Mouse (Mus musculus): ENCODE data around the gene Tut7. TPM values are rescaled to one million over a fixed set of nuclear protein-coding genes. Genes with fewer than 3 reads are reported as not detected.

Tut7 gene
- polyA plus RNA-seq, 2 experiments: 40.3 to 45.3 TPM

GRCm38 (mm10) chr13:59859515-59859914 lies 36.6 kb upstream of the Tut7 start:
- Histone ChIP-seq H3K36me3 (replicated peaks; ENCODE audit: control insufficient read depth, insufficient read depth, low read depth) (no peaks in the 10 kb centered on the region), H3K9me3 (ENCODE audit: control insufficient read depth, low read length) (no peaks in the 10 kb centered on the region), H3K4me1 (replicated peaks; ENCODE audit: control insufficient read depth in 2 of 2, insufficient read depth in 2 of 2, low read length in 1 of 2) (no peaks in the 10 kb centered on the region), H3K4me2 (ENCODE audit: low read depth) (no peak overlapping the region), H3K27me3 (ENCODE audit: control insufficient read depth, insufficient read depth, low read length) (no peaks in the 10 kb centered on the region; the same call in 1 of the 2 replicates), H3K4me3 (ENCODE audit: insufficient read depth in 1 of 2, low read depth in 2 of 2, low read length in 2 of 2) (no peak overlapping the region), H3K27ac (no peak overlapping the region), H3K9ac (replicated peaks) (no peak overlapping the region)
- WGBS (ENCODE audit: insufficient replicate concordance): 79% methylated on average over 7 of the region's 7 CpGs
- TF ChIP-seq CTCF (IDR thresholded peaks at IDR 0.05; ENCODE audit: low read depth) (no peak), EP300 (IDR thresholded peaks at IDR 0.05; ENCODE audit: low read depth) (no peak)
- ATAC-seq (ENCODE audit: insufficient read depth) (no peak), DNase-seq (ENCODE audit: low read depth in 3 of 3, low spot score in 3 of 3) (no peak)

- Histone ChIP-seq H3K4me3 (ENCODE audit: insufficient read depth in 1 of 2, low read depth in 2 of 2, low read length in 2 of 2) (no peak overlapping the region), H3K9ac (replicated peaks) (no peak overlapping the region), H3K4me1 (replicated peaks; ENCODE audit: control insufficient read depth in 2 of 2, insufficient read depth in 2 of 2, low read length in 1 of 2) (no peaks in the 10 kb centered on the region), H3K27ac (no peak overlapping the region), H3K9me3 (ENCODE audit: control insufficient read depth, low read length) (no peaks in the 10 kb centered on the region), H3K4me2 (ENCODE audit: low read depth) (no peak overlapping the region), H3K36me3 (replicated peaks; ENCODE audit: control insufficient read depth, insufficient read depth, low read depth) (no peaks in the 10 kb centered on the region), H3K27me3 (ENCODE audit: control insufficient read depth, insufficient read depth, low read length) (no peaks in the 10 kb centered on the region; the same call in 1 of the 2 replicates)
- DNase-seq (ENCODE audit: low read depth in 3 of 3, low spot score in 3 of 3): no peak
- ATAC-seq (ENCODE audit: insufficient read depth): no peak
- TF ChIP-seq CTCF (IDR thresholded peaks at IDR 0.05; ENCODE audit: low read depth) (peak; percentile 92), EP300 (IDR thresholded peaks at IDR 0.05; ENCODE audit: low read depth) (no peak)
- 49% methylated on average over 20 of the region's 20 CpGs for WGBS (ENCODE audit: insufficient replicate concordance)
Measured at GRCm38 (mm10) chr13:59856286-59857070, 33.5 kb upstream of the Tut7 start.

- H3K9me3 ChIP-seq (ENCODE audit: control insufficient read depth, low read length): no peaks in the 10 kb centered on the region
- no peak overlapping the region for H3K4me3 ChIP-seq (ENCODE audit: insufficient read depth in 1 of 2, low read depth in 2 of 2, low read length in 2 of 2)
- no peaks in the 10 kb centered on the region for H3K36me3 ChIP-seq (replicated peaks; ENCODE audit: control insufficient read depth, insufficient read depth, low read depth)
- H3K27ac ChIP-seq: no peak overlapping the region
- DNase-seq (ENCODE audit: low read depth in 3 of 3, low spot score in 3 of 3) (no peak), ATAC-seq (ENCODE audit: insufficient read depth) (no peak)
- WGBS (ENCODE audit: insufficient replicate concordance): 22% methylated on average over 9 of the region's 9 CpGs
- TF ChIP-seq EP300 (IDR thresholded peaks at IDR 0.05; ENCODE audit: low read depth): no peak
- no peak for TF ChIP-seq CTCF (IDR thresholded peaks at IDR 0.05; ENCODE audit: low read depth)
- H3K4me1 ChIP-seq (replicated peaks; ENCODE audit: control insufficient read depth in 2 of 2, insufficient read depth in 2 of 2, low read length in 1 of 2): no peaks in the 10 kb centered on the region
- no peaks in the 10 kb centered on the region; the same call in 1 of the 2 replicates for H3K27me3 ChIP-seq (ENCODE audit: control insufficient read depth, insufficient read depth, low read length)
- no peak overlapping the region for H3K4me2 ChIP-seq (ENCODE audit: low read depth)
- H3K9ac ChIP-seq (replicated peaks): no peak overlapping the region
Measured at GRCm38 (mm10) chr13:59853471-59853870, 30.5 kb upstream of the Tut7 start.

GRCm38 (mm10) chr13:59850373-59850772 lies 27.4 kb upstream of the Tut7 start:
- Histone ChIP-seq H3K9me3 (ENCODE audit: control insufficient read depth, low read length) (no peaks in the 10 kb centered on the region), H3K9ac (replicated peaks) (no peak overlapping the region), H3K27me3 (ENCODE audit: control insufficient read depth, insufficient read depth, low read length) (no peaks in the 10 kb centered on the region; the same call in 1 of the 2 replicates), H3K4me3 (ENCODE audit: insufficient read depth in 1 of 2, low read depth in 2 of 2, low read length in 2 of 2) (no peak overlapping the region), H3K36me3 (replicated peaks; ENCODE audit: control insufficient read depth, insufficient read depth, low read depth) (no peaks in the 10 kb centered on the region), H3K4me1 (replicated peaks; ENCODE audit: control insufficient read depth in 2 of 2, insufficient read depth in 2 of 2, low read length in 1 of 2) (no peaks in the 10 kb centered on the region), H3K4me2 (ENCODE audit: low read depth) (no peak overlapping the region), H3K27ac (no peak overlapping the region)
- ATAC-seq (ENCODE audit: insufficient read depth) (no peak), DNase-seq (ENCODE audit: low read depth in 3 of 3, low spot score in 3 of 3) (no peak)
- WGBS (ENCODE audit: insufficient replicate concordance): 63% methylated on average over 10 of the region's 10 CpGs
- TF ChIP-seq EP300 (IDR thresholded peaks at IDR 0.05; ENCODE audit: low read depth) (no peak), CTCF (IDR thresholded peaks at IDR 0.05; ENCODE audit: low read depth) (no peak)

- Histone ChIP-seq H3K4me1 (replicated peaks; ENCODE audit: control insufficient read depth in 2 of 2, insufficient read depth in 2 of 2, low read length in 1 of 2) (peaks cover 5 to 10% of the 10 kb centered on the region in 2 experiments; a peak in 2 of 4 replicates), H3K4me3 (ENCODE audit: insufficient read depth in 1 of 2, low read depth in 2 of 2, low read length in 2 of 2) (no peak overlapping the region), H3K36me3 (replicated peaks; ENCODE audit: control insufficient read depth, insufficient read depth, low read depth) (no peaks in the 10 kb centered on the region), H3K27me3 (ENCODE audit: control insufficient read depth, insufficient read depth, low read length) (no peaks in the 10 kb centered on the region), H3K9ac (replicated peaks) (no peak overlapping the region), H3K9me3 (ENCODE audit: control insufficient read depth, low read length) (no peaks in the 10 kb centered on the region), H3K27ac (no peak overlapping the region), H3K4me2 (ENCODE audit: low read depth) (no peak overlapping the region)
- ATAC-seq (ENCODE audit: insufficient read depth) (no peak), DNase-seq (ENCODE audit: low read depth in 3 of 3, low spot score in 3 of 3) (no peak)
- TF ChIP-seq EP300 (IDR thresholded peaks at IDR 0.05; ENCODE audit: low read depth) (no peak), CTCF (IDR thresholded peaks at IDR 0.05; ENCODE audit: low read depth) (no peak)
- WGBS (ENCODE audit: insufficient replicate concordance): 69% methylated on average over 5 of the region's 5 CpGs
Measured at GRCm38 (mm10) chr13:59844661-59845060, 21.7 kb upstream of the Tut7 start.

All from liver, embryonic 14.5 days (tissue).